Mouse (Mus musculus) cerebral cortex, adult 2 months (tissue): ENCODE results near the gene Rxrb.

ENCODE experiments used
- WGBS: fragments of 180-500 bp; shearing (Covaris S2); methylation state at CpG from one replicate; pipeline ENCODE4 v1.1.7; 2018; 5-methylcytosine and 5-hydroxymethylcytosine counted together

The Rxrb gene

GRCm38 (mm10) chr17:34031465-34032173 is at the start of gene Rxrb, which contains the start of gene Slc39a7:
Rxrb (plus strand) TSS chr17:34031812.
Slc39a7 (minus strand) TSS chr17:34031682.
- WGBS, result under 1% methylated on average over 88 of the region's 88 CpGs

- WGBS, result 11% methylated on average over 8 of the region's 8 CpGs
Measured at GRCm38 (mm10) chr17:33982136-33982535, 49.5 kb upstream of the Rxrb start.

GRCm38 (mm10) chr17:33991788-33992664 is 39.6 kb upstream of the Rxrb start:
- 31% methylated on average over 10 of the region's 10 CpGs for whole genome bisulfite sequencing

- WGBS, result 94% methylated on average over 8 of the region's 8 CpGs
Measured at GRCm38 (mm10) chr17:33994959-33995358, 36.7 kb upstream of the Rxrb start.

GRCm38 (mm10) chr17:33995651-33996050 is 36.0 kb upstream of the Rxrb start:
- WGBS, result 86% methylated on average over 3 of the region's 3 CpGs

GRCm38 (mm10) chr17:33997025-33997424 is 34.6 kb upstream of the Rxrb start:
- 96% methylated on average over 2 of the region's 2 CpGs for WGBS

GRCm38 (mm10) chr17:33998697-33999096 is 32.9 kb upstream of the Rxrb start:
- 77% methylated on average over 5 of the region's 5 CpGs for WGBS

GRCm38 (mm10) chr17:33999341-34000149 is 32.1 kb upstream of the Rxrb start:
- 2% methylated on average over 86 of the region's 87 CpGs for WGBS

GRCm38 (mm10) chr17:34000150-34000537 is 31.5 kb upstream of the Rxrb start, which contains the start of gene H2-K1:
H2-K1 (minus strand) TSS chr17:34000347.
- WGBS, result 3% methylated on average over 30 of the region's 30 CpGs

- 65% methylated on average over 2 of the region's 2 CpGs for WGBS
Measured at GRCm38 (mm10) chr17:34000796-34001195, 30.8 kb upstream of the Rxrb start.

- WGBS, result 10% methylated on average over 5 of the region's 5 CpGs
Measured at GRCm38 (mm10) chr17:34003426-34003825, 28.2 kb upstream of the Rxrb start.

- WGBS, result 69% methylated on average over 2 of the region's 2 CpGs
Measured at GRCm38 (mm10) chr17:34006570-34006969, 25.0 kb upstream of the Rxrb start.

- 75% methylated on average over 5 of the region's 5 CpGs for WGBS
Measured at GRCm38 (mm10) chr17:34010156-34010555, 21.5 kb upstream of the Rxrb start.

GRCm38 (mm10) chr17:34013436-34013835 is 18.2 kb upstream of the Rxrb start:
- 93% methylated on average over 8 of the region's 8 CpGs for WGBS

- 96% methylated on average over 23 of the region's 23 CpGs for WGBS
Measured at GRCm38 (mm10) chr17:34021539-34022413, 9.8 kb upstream of the Rxrb start.

GRCm38 (mm10) chr17:34022414-34022783 is 9.2 kb upstream of the Rxrb start:
- 93% methylated on average over 14 of the region's 14 CpGs for WGBS

- 97% methylated on average over 20 of the region's 20 CpGs for WGBS
Measured at GRCm38 (mm10) chr17:34022987-34023386, 8.6 kb upstream of the Rxrb start.

- WGBS, result 43% methylated on average over 9 of the region's 9 CpGs
Measured at GRCm38 (mm10) chr17:34023678-34024077, 7.9 kb upstream of the Rxrb start.

GRCm38 (mm10) chr17:34024317-34024821 is 7.2 kb upstream of the Rxrb start, which contains the start of gene Ring1:
Ring1 (minus strand) TSS chr17:34024680.
- WGBS, result 1% methylated on average over 50 of the region's 58 CpGs
